Mouse (Mus musculus) stomach, postnatal 0 days (tissue): Measurements from ENCODE around the gene Ltb4r2. TPM values are rescaled to one million over a fixed set of nuclear protein-coding genes. Genes with fewer than 3 reads are reported as not detected.
A peak's percentile ranks its signal among the peaks of the same experiment; 100 is the strongest.

Experiments
- ATAC-seq: fragments of 200-750 bp; cut with Nextera tagmentation; 2 replicates; pipeline ENCODE4 v1.8.0; 2017; ENCODE audit not compliant: low FRiP score, low TSS enrichment
- DNase-seq: peaks from one replicate; pipeline ENCODE4 v3.0.0-alpha.2; 2016; ENCODE audit warnings: low spot score
- H3K27ac ChIP-seq: fragments of 300-500 bp; sonication (generic); replicated peaks from 2 replicates; pipeline ENCODE4 v1.5.1; 2014; ENCODE audit warnings: mild to moderate bottlenecking, control low read depth
- H3K27me3 ChIP-seq: fragments of 300-500 bp; sonication (generic); 2 replicates; pipeline ENCODE4 v1.6.1; 2014; ENCODE audit warnings: low read length; ENCODE audit not compliant: control insufficient read depth, insufficient read depth
- H3K36me3 ChIP-seq: fragments of 300-500 bp; sonication (generic); 2 replicates; pipeline ENCODE4 v1.6.1; 2014; ENCODE audit warnings: low read length, mixed read lengths; ENCODE audit not compliant: control insufficient read depth, insufficient read depth
- H3K4me1 ChIP-seq: fragments of 300-500 bp; sonication (generic); replicated peaks from 2 replicates; pipeline ENCODE4 v1.6.1; 2014; ENCODE audit warnings: antibody characterized with exemption; ENCODE audit not compliant: control insufficient read depth, insufficient read depth
- H3K4me2 ChIP-seq: fragments of 300-500 bp; sonication (generic); replicated peaks from 2 replicates; pipeline ENCODE4 v1.6.1; 2014; ENCODE audit warnings: low read depth, mild to moderate bottlenecking, control low read depth, moderate library complexity
- H3K4me3 ChIP-seq: fragments of 300-500 bp; sonication (generic); 2 replicates; pipeline ENCODE4 v1.5.1; 2014; ENCODE audit warnings: low read depth, low read length, control low read depth
- H3K9ac ChIP-seq: fragments of 300-500 bp; sonication (generic); 2 replicates; pipeline ENCODE4 v1.6.1; 2014; ENCODE audit warnings: mild to moderate bottlenecking, low read length, control low read depth, mixed read lengths
- H3K9me3 ChIP-seq: fragments of 300-500 bp; sonication (generic); 2 replicates; pipeline ENCODE4 v1.6.1; 2016; ENCODE audit warnings: low read length; ENCODE audit not compliant: control insufficient read depth
- CTCF ChIP-seq: IDR thresholded peaks from 2 replicates; pipeline ENCODE4 v1.5.1; 2016; ENCODE audit warnings: antibody characterized with exemption, low read depth, mild to moderate bottlenecking, moderate library complexity
- EP300 ChIP-seq: optimal IDR thresholded peaks from 2 replicates; pipeline ENCODE3; 2016; ENCODE audit warnings: antibody characterized with exemption
- WGBS: fragments of 180-500 bp; shearing (Covaris S2); extraction: QIAGEN DNeasy Blood & Tissue Kit; methylation state at CpG from one replicate; pipeline ENCODE4 v1.1.7; 2014; 5-methylcytosine and 5-hydroxymethylcytosine counted together
- polyA plus RNA-seq: library from polyadenylated mRNA; unstranded; fragments of >200 nt; fragmentation: Nextera tagmentation; extraction: Ambion mirVana; gene quantifications from 2 replicates; pipeline ENCODE4 v1.2.1, GENCODE M21; 2015

Ltb4r2 gene
- polyA plus RNA-seq, 1 experiment from 2014 or later, result 3.2 TPM

GRCm38 (mm10) chr14:55793461-55793860, 32.2 kb downstream of the Ltb4r2 start:
- WGBS, result 57% methylated on average over 2 of the region's 2 CpGs
- Histone ChIP-seq H3K9me3 (no peaks in the 10 kb centered on the region), H3K27me3 (no peaks in the 10 kb centered on the region), H3K36me3 (no peaks in the 10 kb centered on the region), H3K4me1 (peaks cover under 1% of the 10 kb centered on the region; the same call in 1 of the 2 replicates), H3K27ac (no peak overlapping the region), H3K9ac (no peak overlapping the region), H3K4me2 (no peak overlapping the region), H3K4me3 (no peak overlapping the region)
- TF ChIP-seq CTCF, result no peak
- no peak for TF ChIP-seq EP300
- ATAC-seq (no peak), DNase-seq (no peak)

- H3K9ac ChIP-seq, result no peak overlapping the region
- 68% methylated on average over 2 of the region's 2 CpGs for WGBS
- no peaks in the 10 kb centered on the region for H3K36me3 ChIP-seq
- no peaks in the 10 kb centered on the region for H3K27me3 ChIP-seq
- ATAC-seq (no peak), DNase-seq (no peak)
- H3K9me3 ChIP-seq, result no peaks in the 10 kb centered on the region
- H3K4me3 ChIP-seq, result no peak overlapping the region
- no peak for TF ChIP-seq EP300
- no peak for TF ChIP-seq CTCF
- H3K27ac ChIP-seq, result no peak overlapping the region
- no peak overlapping the region for H3K4me2 ChIP-seq
- H3K4me1 ChIP-seq, result no peaks in the 10 kb centered on the region
Measured at GRCm38 (mm10) chr14:55793946-55794345, 32.7 kb downstream of the Ltb4r2 start.

GRCm38 (mm10) chr14:55795380-55796163, 34.3 kb downstream of the Ltb4r2 start:
- peak; percentile 81 for DNase-seq

More at GRCm38 (mm10) chr14:55795380-55796163, 34.3 kb downstream of the Ltb4r2 start:
- no peaks in the 10 kb centered on the region for H3K27me3 ChIP-seq
- no peaks in the 10 kb centered on the region for H3K4me1 ChIP-seq
- ATAC-seq, result peak; percentile 99
- no peak for TF ChIP-seq CTCF
- TF ChIP-seq EP300, result no peak
- no peaks in the 10 kb centered on the region for H3K9me3 ChIP-seq
- 61% methylated on average over 15 of the region's 15 CpGs for WGBS
- no peak overlapping the region for H3K4me3 ChIP-seq
- H3K36me3 ChIP-seq, result no peaks in the 10 kb centered on the region
- H3K27ac ChIP-seq, result peak overlapping the region; percentile 76
- no peak overlapping the region for H3K4me2 ChIP-seq
- no peak overlapping the region for H3K9ac ChIP-seq

Other genes starting within 250 kb of the Ltb4r2 start
- 0.11 TPM in 1 of 2 replicates, not detected in the other for gene Nrl, start 236.4 kb upstream of the Ltb4r2 start, polyA plus RNA-seq
- gene Pck2, start 221.2 kb upstream of the Ltb4r2 start, polyA plus RNA-seq, result 15.7 and 16.1 TPM in 2 replicates
- gene Dcaf11, start 201.4 kb upstream of the Ltb4r2 start, polyA plus RNA-seq, result 45.9 and 51.0 TPM in 2 replicates
- 0.57 and 0.93 TPM in 2 replicates for gene A730061H03Rik, start 201.0 kb upstream of the Ltb4r2 start, polyA plus RNA-seq
- 0.30 and 0.35 TPM in 2 replicates for gene Fitm1, start 185.8 kb upstream of the Ltb4r2 start, polyA plus RNA-seq
- 130 and 136 TPM in 2 replicates for gene Psme1, start 183.3 kb upstream of the Ltb4r2 start, polyA plus RNA-seq
- gene Emc9, start 176.1 kb upstream of the Ltb4r2 start, polyA plus RNA-seq, result 13.1 and 14.5 TPM in 2 replicates
- gene Psme2, start 170.3 kb upstream of the Ltb4r2 start, polyA plus RNA-seq, result 268 and 316 TPM in 2 replicates
- 9.5 and 11.3 TPM in 2 replicates for gene Rnf31, start 169.7 kb upstream of the Ltb4r2 start, polyA plus RNA-seq
- 14.1 and 14.7 TPM in 2 replicates for gene Irf9, start 157.9 kb upstream of the Ltb4r2 start, polyA plus RNA-seq
- gene Rec8, start 143.4 kb upstream of the Ltb4r2 start, polyA plus RNA-seq, result 4.5 TPM in 2 replicates
- 28.8 and 38.3 TPM in 2 replicates for gene Ipo4, start 125.5 kb upstream of the Ltb4r2 start, polyA plus RNA-seq
- gene Gm49378, start 123.5 kb upstream of the Ltb4r2 start, polyA plus RNA-seq, result 1.2 and 1.3 TPM in 2 replicates
- 71.7 and 75.6 TPM in 2 replicates for gene Tm9sf1, start 117.6 kb upstream of the Ltb4r2 start, polyA plus RNA-seq
- 0.46 and 0.57 TPM in 2 replicates for gene Tssk4, start 111.2 kb upstream of the Ltb4r2 start, polyA plus RNA-seq
- gene Mdp1, start 100.9 kb upstream of the Ltb4r2 start, polyA plus RNA-seq, result 46.5 and 50.6 TPM in 2 replicates
- 24.8 and 26.8 TPM in 2 replicates for gene Gmpr2, start 89.5 kb upstream of the Ltb4r2 start, polyA plus RNA-seq
- 402 and 425 TPM in 2 replicates for gene Nedd8, start 89.3 kb upstream of the Ltb4r2 start, polyA plus RNA-seq
- 17.5 and 17.8 TPM in 2 replicates for gene Tinf2, start 79.6 kb upstream of the Ltb4r2 start, polyA plus RNA-seq
- gene Tgm1, start 47.5 kb upstream of the Ltb4r2 start, polyA plus RNA-seq, result 79.0 and 80.6 TPM in 2 replicates
- gene Rabggta, start 39.2 kb upstream of the Ltb4r2 start, polyA plus RNA-seq, result 25.7 and 27.3 TPM in 2 replicates
- gene Dhrs1, start 15.7 kb upstream of the Ltb4r2 start, polyA plus RNA-seq, result 92.3 and 99.5 TPM in 2 replicates
- 16.8 and 19.8 TPM in 2 replicates for gene Nop9, start 15.7 kb upstream of the Ltb4r2 start, polyA plus RNA-seq
- 12.3 and 13.6 TPM in 2 replicates for gene Cideb, start 3.0 kb upstream of the Ltb4r2 start, polyA plus RNA-seq
- gene Ltb4r1, start 4.5 kb downstream of the Ltb4r2 start, polyA plus RNA-seq, result 1.8 TPM in 2 replicates
- 2.3 and 2.5 TPM in 2 replicates for gene Adcy4, start 22.7 kb downstream of the Ltb4r2 start, polyA plus RNA-seq
- 8.7 and 13.2 TPM in 2 replicates for gene Ripk3, start 27.4 kb downstream of the Ltb4r2 start, polyA plus RNA-seq
- 11.2 and 12.5 TPM in 2 replicates for gene Nfatc4, start 61.7 kb downstream of the Ltb4r2 start, polyA plus RNA-seq
- 2.8 and 3.2 TPM in 2 replicates for gene Nynrin, start 92.6 kb downstream of the Ltb4r2 start, polyA plus RNA-seq
- 0.56 and 0.65 TPM in 2 replicates for gene Cbln3, start 123.0 kb downstream of the Ltb4r2 start, polyA plus RNA-seq
- 6.4 and 7.5 TPM in 2 replicates for gene Khnyn, start 123.5 kb downstream of the Ltb4r2 start, polyA plus RNA-seq
- 48.4 and 52.0 TPM in 2 replicates for gene Sdr39u1, start 138.9 kb downstream of the Ltb4r2 start, polyA plus RNA-seq
- 15.4 and 17.5 TPM in 2 replicates for gene Cma1, start 183.2 kb downstream of the Ltb4r2 start, polyA plus RNA-seq
- 0.23 TPM in 1 of 2 replicates, not detected in the other for gene Cma2, start 189.6 kb downstream of the Ltb4r2 start, polyA plus RNA-seq